Mouse (Mus musculus) bone marrow macrophage, adult 2 months (primary cell): ENCODE measurements at regions not wholly inside any gene's neighbourhood (a gene's known extent, or its start where the extent isn't known, plus 50 kb on each side); places are given as distances from the start of the nearest gene placed in this dataset.

Source experiments
- CTCF ChIP-seq: IDR thresholded peaks from 2 replicates; pipeline ENCODE4 v1.5.1; 2012; ENCODE audit warnings: low read depth, mild to moderate bottlenecking, low read length, moderate library complexity
- POLR2A ChIP-seq: IDR thresholded peaks from 2 replicates; pipeline ENCODE4 v1.6.1; 2012; ENCODE audit warnings: mild to moderate bottlenecking, low read depth, low read length, borderline replicate concordance

DNA sequence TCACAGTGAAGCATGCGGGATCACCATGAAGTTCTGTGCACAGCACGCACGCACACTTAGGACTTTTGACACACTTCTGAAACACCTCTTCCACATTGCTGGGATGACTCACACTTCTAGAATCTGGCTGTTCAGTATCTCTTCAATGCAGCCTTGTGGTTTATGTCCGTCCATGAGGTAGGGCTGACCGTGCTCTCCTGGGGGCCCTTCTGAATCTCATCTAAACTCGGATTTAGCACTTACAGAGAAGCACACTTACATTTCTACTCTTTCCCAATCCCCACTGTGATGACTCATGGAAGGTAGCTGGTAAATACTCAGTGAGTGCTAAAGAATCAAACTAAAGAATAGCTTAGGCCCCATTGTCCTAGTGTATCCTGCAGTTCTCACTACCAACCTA, 142.2 kb upstream of the Rbms1 start:
- TF ChIP-seq CTCF (no peak), POLR2A (no peak)
